Comparison of ENCODE assay signal across 20 mouse cellular contexts in genomic region chr1:71022766-71023165, GRCm38 (mm10).
"Had no signal": no experiment of that assay in that cellular context is flagged by ENCODE, and none has a peak within 500 bp of the region (broad histone marks: within the 10 kb centered on the region; RNA-seq: fewer than 3 reads in every experiment).

No protein-coding gene starts in this region.

- ATAC-seq: forebrain, embryonic 13.5 days; forebrain, embryonic 14.5 days; forebrain, embryonic 15.5 days; forebrain, embryonic 16.5 days; forebrain, postnatal 0 days had no signal

- DNase-seq: cerebellum, adult 9-10 months; cerebellum, adult 9-11 months; cerebellum, postnatal 10 days; cerebellum, postnatal 14 days; cerebellum, postnatal 25 days; cerebellum, postnatal 36 days; embryo, embryonic 11 days; forebrain, postnatal 0 days; gastrocnemius, adult 2 months; gastrocnemius, postnatal 10 days; gastrocnemius, postnatal 14 days; gastrocnemius, postnatal 25 days; gastrocnemius, postnatal 36 days; heart, adult 11 months; heart, adult 18-20 months; heart, adult 2 months had no signal
